Mouse (Mus musculus) heart, embryonic 15.5 days (tissue): ENCODE data around the gene Ngly1. TPM values are rescaled to one million over a fixed set of nuclear protein-coding genes. Genes with fewer than 3 reads are reported as not detected.
"Not testable (repeated sequence)": the region's sequence is repeated elsewhere in the genome, so short reads cannot be mapped to it uniquely, and the experiment has no call there.

Experiments used
- ATAC-seq: fragments of 200-750 bp; cut with Nextera tagmentation; replicated peaks from 2 replicates; pipeline ENCODE4 v1.8.0; 2017; ENCODE audit warnings: low read depth, moderate TSS enrichment; ENCODE audit not compliant: insufficient number of reproducible peaks, insufficient read depth, low FRiP score
- H3K27ac ChIP-seq: fragments of 300-500 bp; sonication (generic); 2 replicates; pipeline ENCODE4 v1.5.1; 2015; ENCODE audit warnings: mild to moderate bottlenecking, inconsistent platforms
- H3K27me3 ChIP-seq: fragments of 300-500 bp; sonication (generic); 2 replicates; pipeline ENCODE4 v1.6.1; 2015; ENCODE audit warnings: inconsistent platforms
- H3K36me3 ChIP-seq: fragments of 300-500 bp; sonication (generic); 2 replicates; pipeline ENCODE4 v1.6.1; 2015; ENCODE audit warnings: mild to moderate bottlenecking, inconsistent platforms
- H3K4me1 ChIP-seq: fragments of 300-500 bp; sonication (generic); replicated peaks from 2 replicates; pipeline ENCODE4 v1.6.1; 2015; ENCODE audit warnings: inconsistent platforms
- H3K4me2 ChIP-seq: fragments of 300-500 bp; sonication (generic); 2 replicates; pipeline ENCODE4 v1.6.1; 2015; ENCODE audit warnings: inconsistent platforms, mild to moderate bottlenecking, moderate library complexity
- H3K4me3 ChIP-seq: fragments of 300-500 bp; sonication (generic); 2 replicates; pipeline ENCODE4 v1.5.1; 2015; ENCODE audit warnings: mild to moderate bottlenecking, inconsistent platforms
- H3K9ac ChIP-seq: fragments of 300-500 bp; sonication (generic); 2 replicates; pipeline ENCODE4 v1.6.1; 2015; ENCODE audit warnings: mild to moderate bottlenecking, inconsistent platforms
- H3K9me3 ChIP-seq: fragments of 300-500 bp; sonication (generic); replicated peaks from 2 replicates; pipeline ENCODE4 v1.6.1; 2016; ENCODE audit warnings: inconsistent platforms
- WGBS: fragments of 180-500 bp; shearing (Covaris S2); methylation state at CpG from one replicate; pipeline ENCODE4 v1.1.7; 2015; ENCODE audit warnings: mixed read lengths; 5-methylcytosine and 5-hydroxymethylcytosine counted together
- polyA plus RNA-seq: library from polyadenylated mRNA; unstranded; fragments of >200 nt; fragmentation: Nextera tagmentation; extraction: Ambion mirVana; gene quantifications from 2 replicates; pipeline ENCODE4 v1.2.1, GENCODE M21; 2015

Gene Ngly1
- polyA plus RNA-seq, 1 experiment from 2014 or later, result 23.7 TPM

DNA sequence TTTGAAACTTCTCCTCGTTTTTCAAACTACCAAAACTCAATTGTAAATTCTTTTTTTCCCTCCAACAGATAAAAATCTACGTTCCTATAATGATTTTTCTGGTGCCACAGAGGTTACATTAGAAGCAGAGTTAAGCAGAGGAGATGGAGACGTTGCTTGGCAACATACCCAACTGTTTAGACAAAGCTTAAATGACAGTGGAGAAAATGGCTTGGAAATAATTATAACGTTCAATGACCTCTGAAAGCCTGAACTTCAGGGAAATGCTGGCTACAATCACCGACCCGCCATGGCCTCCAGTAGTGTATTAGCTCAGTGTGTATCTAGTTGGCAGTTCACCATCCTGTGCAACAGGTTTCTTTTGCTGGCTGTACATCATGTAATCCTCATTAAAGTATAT lies 61.7 kb downstream of the Ngly1 start:
- Histone ChIP-seq H3K27me3 (no peaks in the 10 kb centered on the region), H3K9me3 (no peaks in the 10 kb centered on the region), H3K9ac (no peak overlapping the region), H3K4me3 (no peak overlapping the region), H3K36me3 (peaks cover 2% of the 10 kb centered on the region; the same call in 1 of the 2 replicates), H3K4me2 (no peak overlapping the region), H3K27ac (no peak overlapping the region), H3K4me1 (peaks cover 6% of the 10 kb centered on the region)
- 67% methylated on average over 6 of the region's 6 CpGs for WGBS
- ATAC-seq, result no peak

DNA sequence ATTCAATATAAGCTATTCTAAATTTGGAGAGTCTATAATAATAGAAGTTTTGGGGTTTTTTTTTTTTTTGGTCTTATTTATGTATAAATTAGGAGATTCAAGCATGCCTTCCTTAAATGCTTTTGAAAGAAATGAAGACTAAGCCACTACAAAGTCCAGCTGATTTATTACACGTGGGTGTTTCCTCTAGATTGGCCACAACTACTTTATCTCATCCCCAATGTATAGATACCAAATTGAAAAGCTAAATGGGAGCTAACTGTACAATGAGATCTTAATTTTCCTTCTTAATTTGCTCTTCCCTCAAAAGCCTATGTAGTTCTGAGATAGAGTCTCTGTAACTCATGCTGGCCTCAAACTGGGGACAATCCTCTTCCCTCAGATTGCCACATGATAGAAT lies 63.5 kb downstream of the Ngly1 start:
- no peaks in the 10 kb centered on the region for H3K9me3 ChIP-seq
- no peak overlapping the region for H3K4me2 ChIP-seq
- H3K27me3 ChIP-seq, result no peaks in the 10 kb centered on the region
- no peak for ATAC-seq
- peaks cover 6% of the 10 kb centered on the region for H3K4me1 ChIP-seq
- peaks cover 2% of the 10 kb centered on the region; the same call in 1 of the 2 replicates for H3K36me3 ChIP-seq
- H3K27ac ChIP-seq, result no peak overlapping the region
- H3K9ac ChIP-seq, result no peak overlapping the region
- no peak overlapping the region for H3K4me3 ChIP-seq
- WGBS, result 77% methylated on average over 1 of the region's 1 CpGs

DNA sequence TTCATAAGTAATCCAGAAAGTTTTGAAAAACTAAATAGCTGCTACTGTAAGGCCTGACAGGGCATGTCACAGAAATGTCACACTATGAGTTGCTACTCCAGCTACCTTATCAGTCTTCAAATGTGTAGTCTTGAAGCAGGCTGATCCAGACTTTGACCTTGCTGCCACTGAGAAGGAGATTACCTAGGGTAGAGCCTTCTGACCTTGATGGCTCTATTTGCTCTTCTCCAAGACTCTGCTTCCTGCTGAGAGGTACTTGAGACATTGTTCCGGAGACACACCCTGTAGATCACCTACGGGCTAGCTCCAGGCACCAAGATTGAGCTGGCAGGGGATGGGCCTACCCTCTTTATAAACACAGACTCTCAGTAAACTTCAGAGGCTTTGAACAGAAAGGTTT lies 64.0 kb downstream of the Ngly1 start:
- not testable (repeated sequence) for H3K9me3 ChIP-seq, H3K9ac ChIP-seq, H3K36me3 ChIP-seq, H3K4me2 ChIP-seq, H3K27ac ChIP-seq, ATAC-seq, H3K4me1 ChIP-seq, H3K27me3 ChIP-seq, H3K4me3 ChIP-seq
- WGBS, result 74% methylated on average over 2 of the region's 2 CpGs

- Histone ChIP-seq H3K9me3 (no peaks in the 10 kb centered on the region), H3K9ac (no peak overlapping the region), H3K27me3 (no peaks in the 10 kb centered on the region), H3K27ac (peak overlapping the region; percentile 37; the same call in 1 of the 2 replicates), H3K4me3 (no peak overlapping the region), H3K4me2 (no peak overlapping the region), H3K4me1 (peaks cover 6% of the 10 kb centered on the region), H3K36me3 (0 out of 2 replicates have a peak, but pooled peaks cover 2% of the 10 kb centered on the region)
- WGBS, result 49% methylated on average over 7 of the region's 7 CpGs
- ATAC-seq, result no peak
Measured at GRCm38 (mm10) chr14:16313936-16314521, 64.9 kb downstream of the Ngly1 start.

DNA sequence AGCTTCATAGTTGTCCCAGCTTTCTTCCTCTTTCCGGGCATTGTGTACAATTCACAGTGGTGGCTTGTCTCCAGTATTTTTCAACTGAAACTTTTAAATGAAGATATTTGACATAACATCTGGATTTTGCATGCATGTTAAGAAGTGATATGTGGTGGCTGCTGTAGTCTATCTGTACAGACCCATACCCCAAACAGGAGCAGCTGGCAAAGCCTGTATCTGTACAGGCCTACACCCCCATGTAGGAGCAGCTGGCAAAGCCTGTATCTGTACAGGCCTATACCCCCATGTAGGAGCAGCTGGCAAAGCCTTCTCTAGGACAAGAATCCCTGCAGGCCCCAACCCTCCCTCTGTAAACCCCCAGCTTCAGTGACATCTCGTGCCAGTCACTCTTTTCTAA lies 65.8 kb downstream of the Ngly1 start:
- H3K4me1 ChIP-seq, result peaks cover 6% of the 10 kb centered on the region
- no peak for ATAC-seq
- H3K27ac ChIP-seq, result 0 out of 2 replicates have a peak overlapping the region, but pooled peaks have one; percentile 14
- no peaks in the 10 kb centered on the region for H3K9me3 ChIP-seq
- no peak overlapping the region for H3K4me3 ChIP-seq
- H3K9ac ChIP-seq, result no peak overlapping the region
- no peaks in the 10 kb centered on the region for H3K27me3 ChIP-seq
- H3K36me3 ChIP-seq, result 0 out of 2 replicates have a peak, but pooled peaks cover 2% of the 10 kb centered on the region
- no peak overlapping the region for H3K4me2 ChIP-seq
- WGBS, result 76% methylated on average over 2 of the region's 2 CpGs

DNA sequence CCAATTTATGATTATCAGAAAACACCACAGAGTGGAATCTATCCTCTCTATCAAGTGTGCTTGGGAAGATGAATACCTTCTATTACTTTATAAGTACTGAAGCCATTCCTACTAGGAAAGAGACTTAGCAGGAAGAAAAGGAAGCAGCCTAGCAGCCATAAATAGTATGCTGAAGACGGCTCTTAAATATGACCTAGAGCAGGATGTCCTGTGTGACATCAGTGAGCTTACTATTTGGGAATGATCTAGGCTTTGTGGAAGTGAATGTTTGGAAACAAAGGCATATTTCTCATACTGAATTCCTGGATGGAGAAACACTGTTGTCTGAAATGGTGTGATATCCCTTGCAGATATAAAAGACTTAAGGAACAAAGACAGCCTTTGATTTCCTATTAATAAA lies 67.6 kb downstream of the Ngly1 start:
- H3K9me3 ChIP-seq, result no peaks in the 10 kb centered on the region
- H3K9ac ChIP-seq, result no peak overlapping the region
- H3K27ac ChIP-seq, result peak overlapping the region; percentile 61; the same call in 1 of the 2 replicates
- no peak overlapping the region for H3K4me3 ChIP-seq
- no peak overlapping the region for H3K4me2 ChIP-seq
- peaks cover 6% of the 10 kb centered on the region for H3K4me1 ChIP-seq
- no peak for ATAC-seq
- 20% methylated on average over 1 of the region's 1 CpGs for WGBS
- no peaks in the 10 kb centered on the region for H3K27me3 ChIP-seq
- no peaks in the 10 kb centered on the region for H3K36me3 ChIP-seq

DNA sequence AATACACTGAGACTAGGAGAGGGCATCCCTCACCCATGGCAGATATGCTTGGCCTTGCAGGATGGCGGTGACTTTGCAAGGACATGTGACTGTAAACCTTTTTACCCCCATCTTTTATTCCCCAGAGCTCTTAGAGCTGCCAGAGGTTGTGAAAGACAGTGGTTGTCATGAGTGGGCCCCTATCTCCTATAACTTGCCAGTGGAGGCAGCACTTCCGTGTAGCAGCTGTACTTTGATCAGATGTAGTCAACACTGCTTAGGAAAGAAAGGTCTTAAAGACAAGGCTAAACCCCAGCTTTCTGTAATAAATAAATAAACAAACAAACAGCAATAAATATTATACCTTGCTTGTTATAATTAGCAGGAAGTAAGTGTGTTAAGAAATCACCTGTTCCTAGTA lies 70.7 kb downstream of the Ngly1 start:
- no peak overlapping the region for H3K4me3 ChIP-seq
- no peak for ATAC-seq
- no peak overlapping the region for H3K27ac ChIP-seq
- no peaks in the 10 kb centered on the region for H3K4me1 ChIP-seq
- H3K27me3 ChIP-seq, result no peaks in the 10 kb centered on the region
- H3K4me2 ChIP-seq, result no peak overlapping the region
- no peaks in the 10 kb centered on the region for H3K9me3 ChIP-seq
- no peak overlapping the region for H3K9ac ChIP-seq
- H3K36me3 ChIP-seq, result no peaks in the 10 kb centered on the region
- 79% methylated on average over 2 of the region's 2 CpGs for WGBS

DNA sequence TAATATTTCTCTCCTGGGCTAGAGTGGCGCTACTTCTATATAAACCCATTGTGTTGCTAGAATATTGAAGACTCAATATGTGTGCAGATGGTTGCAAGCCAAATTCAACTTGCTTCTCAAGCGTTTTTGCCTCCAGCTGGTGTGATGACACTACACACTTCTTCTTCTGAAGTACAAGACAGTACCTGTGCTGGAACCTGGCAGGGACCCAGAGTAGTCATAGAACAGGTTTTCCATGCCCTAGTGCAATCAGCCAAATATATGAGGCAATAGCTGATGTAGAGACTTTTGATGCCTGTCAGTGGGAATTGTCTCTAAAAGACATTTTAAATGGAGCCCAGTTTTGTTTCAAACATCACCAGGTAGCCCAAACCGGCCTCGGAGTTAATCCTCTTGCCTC lies 75.3 kb downstream of the Ngly1 start:
- Histone ChIP-seq H3K4me1 (peaks cover 8% of the 10 kb centered on the region; the same call in 1 of the 2 replicates), H3K9me3 (no peaks in the 10 kb centered on the region), H3K27me3 (no peaks in the 10 kb centered on the region), H3K27ac (no peak overlapping the region), H3K4me2 (no peak overlapping the region), H3K4me3 (no peak overlapping the region), H3K9ac (no peak overlapping the region), H3K36me3 (no peaks in the 10 kb centered on the region)
- no peak for ATAC-seq
- WGBS, result 72% methylated on average over 4 of the region's 4 CpGs

GRCm38 (mm10) chr14:16325208-16325607 lies 76.1 kb downstream of the Ngly1 start:
- Histone ChIP-seq H3K9ac (no peak overlapping the region), H3K4me2 (no peak overlapping the region), H3K4me1 (peaks cover 8% of the 10 kb centered on the region; the same call in 1 of the 2 replicates), H3K36me3 (no peaks in the 10 kb centered on the region), H3K27ac (no peak overlapping the region), H3K4me3 (no peak overlapping the region), H3K27me3 (no peaks in the 10 kb centered on the region), H3K9me3 (no peaks in the 10 kb centered on the region)
- WGBS, result 36% methylated on average over 1 of the region's 1 CpGs
- ATAC-seq, result no peak

DNA sequence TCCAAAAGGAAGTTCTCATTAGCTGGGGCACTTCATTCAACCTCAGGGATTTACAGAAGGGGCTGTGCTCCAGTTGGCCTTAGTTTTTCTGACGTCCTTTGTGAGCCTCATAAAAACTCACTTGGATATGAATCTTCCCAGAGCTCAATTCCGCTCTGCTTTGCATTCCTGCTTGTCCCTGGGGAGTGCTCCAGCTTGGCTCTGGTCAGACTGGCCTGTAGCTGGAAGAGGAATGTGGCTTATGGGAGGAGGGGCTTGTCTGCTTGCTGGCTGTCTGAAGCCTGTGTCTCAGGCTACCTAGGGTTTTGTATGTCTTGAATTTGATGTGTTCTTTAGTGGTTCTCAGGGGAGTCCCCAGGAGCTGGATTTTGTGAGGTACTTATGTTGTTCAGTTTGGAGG lies 79.5 kb downstream of the Ngly1 start:
- peaks cover 8% of the 10 kb centered on the region; the same call in 1 of the 2 replicates for H3K4me1 ChIP-seq
- H3K36me3 ChIP-seq, result no peaks in the 10 kb centered on the region
- no peak overlapping the region for H3K4me2 ChIP-seq
- 7% methylated on average over 2 of the region's 2 CpGs for WGBS
- H3K4me3 ChIP-seq, result no peak overlapping the region
- H3K9ac ChIP-seq, result no peak overlapping the region
- no peaks in the 10 kb centered on the region for H3K9me3 ChIP-seq
- H3K27me3 ChIP-seq, result no peaks in the 10 kb centered on the region
- peak; percentile 87 for ATAC-seq
- H3K27ac ChIP-seq, result peak overlapping the region; percentile 16; the same call in 1 of the 2 replicates

DNA sequence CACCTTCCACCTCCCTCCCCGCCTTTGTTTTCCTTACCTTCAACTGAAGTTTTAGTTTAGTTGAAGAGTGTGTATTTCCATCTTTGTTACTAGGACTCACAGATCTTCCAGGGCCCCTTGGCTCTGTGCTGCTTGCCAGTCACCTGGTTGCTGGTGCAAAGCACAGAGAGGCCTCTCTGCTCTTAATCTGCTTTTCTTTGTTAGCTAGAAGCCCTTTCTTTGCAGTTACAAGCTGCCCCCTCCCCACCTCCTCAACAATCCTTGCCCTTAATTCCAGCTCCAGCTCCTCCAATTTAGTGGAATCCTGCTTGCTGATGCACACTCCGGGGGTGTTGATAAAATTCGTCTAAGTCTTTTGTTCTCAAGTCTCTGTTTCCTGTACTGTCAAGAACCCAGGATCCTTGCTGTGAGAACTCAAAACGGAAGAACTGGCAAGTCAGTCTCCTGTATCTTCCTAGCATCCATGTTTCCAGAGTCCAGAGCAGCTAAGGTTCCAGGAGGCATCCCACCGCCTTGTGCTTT lies 79.9 kb downstream of the Ngly1 start:
- H3K4me1 ChIP-seq, result peaks cover 8% of the 10 kb centered on the region; the same call in 1 of the 2 replicates
- H3K9ac ChIP-seq, result no peak overlapping the region
- no peak overlapping the region for H3K4me2 ChIP-seq
- no peaks in the 10 kb centered on the region for H3K36me3 ChIP-seq
- no peak for ATAC-seq
- 36% methylated on average over 5 of the region's 5 CpGs for WGBS
- peak overlapping the region; percentile 16; the same call in 1 of the 2 replicates for H3K27ac ChIP-seq
- no peaks in the 10 kb centered on the region for H3K27me3 ChIP-seq
- H3K9me3 ChIP-seq, result no peaks in the 10 kb centered on the region
- no peak overlapping the region for H3K4me3 ChIP-seq

DNA sequence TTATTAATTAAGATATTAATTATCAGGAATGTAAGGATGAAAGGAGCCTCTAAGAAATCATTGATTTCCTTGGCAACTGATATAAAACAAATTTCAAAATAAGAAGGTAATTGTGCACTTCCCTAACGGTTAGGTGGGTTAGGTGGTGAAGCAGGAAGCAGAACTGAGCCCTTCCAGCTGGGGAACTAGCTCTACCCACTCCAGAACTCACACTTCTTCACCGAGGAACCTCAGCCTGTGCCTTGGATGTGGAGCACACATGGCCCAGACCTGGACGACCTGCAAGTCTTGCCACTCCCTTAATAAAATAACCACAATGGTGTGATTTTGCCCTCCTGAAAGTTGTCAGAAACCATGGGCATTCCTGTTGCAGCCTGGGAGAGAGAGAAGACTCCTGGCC lies 80.7 kb downstream of the Ngly1 start:
- peaks cover 8% of the 10 kb centered on the region; the same call in 1 of the 2 replicates for H3K4me1 ChIP-seq
- no peak overlapping the region for H3K4me2 ChIP-seq
- no peaks in the 10 kb centered on the region for H3K9me3 ChIP-seq
- ATAC-seq, result no peak
- H3K9ac ChIP-seq, result no peak overlapping the region
- H3K27ac ChIP-seq, result no peak overlapping the region
- H3K27me3 ChIP-seq, result no peaks in the 10 kb centered on the region
- no peaks in the 10 kb centered on the region for H3K36me3 ChIP-seq
- WGBS, result 62% methylated on average over 3 of the region's 3 CpGs
- no peak overlapping the region for H3K4me3 ChIP-seq
